Mouse (Mus musculus) myocyte (in vitro differentiated cells): ENCODE data around the gene Cwf19l2. TPM values are rescaled to one million over a fixed set of nuclear protein-coding genes. Genes with fewer than 3 reads are reported as not detected.

Experiments used
- H3K27me3 ChIP-seq: one replicate; pipeline ENCODE4 v1.6.1; 2011; ENCODE audit not compliant: control insufficient read depth, insufficient read depth, insufficient read length
- H3K36me3 ChIP-seq: one replicate; pipeline ENCODE4 v1.6.1; 2011; ENCODE audit not compliant: control insufficient read depth, insufficient read depth
- H3K4me2 ChIP-seq: one replicate; pipeline ENCODE4 v1.6.1; 2011; ENCODE audit warnings: low read depth, control low read depth
- H3K4me3 ChIP-seq: one replicate; pipeline ENCODE4 v1.5.1; 2011; ENCODE audit warnings: mild to moderate bottlenecking, control low read depth, moderate library complexity
- H3K79me2 ChIP-seq: one replicate; pipeline ENCODE4 v1.6.1; 2011; ENCODE audit not compliant: control insufficient read depth, insufficient read depth
- H3ac ChIP-seq: one replicate; pipeline ENCODE4 v1.6.1; 2011; ENCODE audit not compliant: control insufficient read depth, insufficient read length
- CEBPB ChIP-seq: IDR thresholded peaks from 2 replicates; pipeline ENCODE4 v1.6.1; 2011; ENCODE audit warnings: mild to moderate bottlenecking, moderate library complexity; ENCODE audit not compliant: poor library complexity, insufficient read depth, severe bottlenecking
- E2F4 ChIP-seq: IDR thresholded peaks from one replicate; pipeline ENCODE4 v1.6.1; 2011; ENCODE audit warnings: mild to moderate bottlenecking, control low read depth, moderate library complexity; ENCODE audit not compliant: insufficient read depth
- MAX ChIP-seq: IDR thresholded peaks from one replicate; pipeline ENCODE4 v1.6.1; 2011; ENCODE audit warnings: low read depth, mild to moderate bottlenecking, control low read depth
- MYOD1 ChIP-seq, 3 experiments: IDR thresholded peaks; one replicate each; pipeline ENCODE4 v1.6.1; 2011; ENCODE audit warnings: control low read depth in 2 of 3, low read depth in 2 of 3, mild to moderate bottlenecking in 2 of 3, moderate library complexity in 1 of 3; ENCODE audit not compliant: insufficient read length in 2 of 3, control insufficient read depth in 1 of 3
- MYOG ChIP-seq, 3 experiments: IDR thresholded peaks; one replicate each; pipeline ENCODE4 v1.6.1; 2011; ENCODE audit warnings: control low read depth in 2 of 3, low read depth in 2 of 3, mild to moderate bottlenecking in 2 of 3; ENCODE audit not compliant: insufficient read length in 2 of 3, control insufficient read depth in 1 of 3, insufficient read depth in 1 of 3
- POLR2A ChIP-seq: IDR thresholded peaks from one replicate; pipeline ENCODE4 v1.6.1; 2011; ENCODE audit warnings: low read depth, mild to moderate bottlenecking, control low read depth, moderate library complexity; ENCODE audit not compliant: insufficient read length
- POLR2AphosphoS2 ChIP-seq: IDR thresholded peaks from one replicate; pipeline ENCODE4 v1.6.1; 2011; ENCODE audit warnings: low read depth, control low read depth; ENCODE audit not compliant: insufficient read length
- REST ChIP-seq: IDR thresholded peaks from one replicate; pipeline ENCODE4 v1.6.1; 2011; ENCODE audit warnings: mild to moderate bottlenecking, control low read depth, moderate library complexity; ENCODE audit not compliant: insufficient read depth, insufficient read length
- SRF ChIP-seq: IDR thresholded peaks from one replicate; pipeline ENCODE4 v1.6.1; 2011; ENCODE audit warnings: low read depth; ENCODE audit not compliant: control insufficient read depth, insufficient read length
- TCF12 ChIP-seq: IDR thresholded peaks from one replicate; pipeline ENCODE4 v1.6.1; 2011; ENCODE audit warnings: mild to moderate bottlenecking, control low read depth; ENCODE audit not compliant: poor library complexity, insufficient read depth, severe bottlenecking
- TCF3 ChIP-seq: IDR thresholded peaks from one replicate; pipeline ENCODE4 v1.6.1; 2011; ENCODE audit warnings: low read depth, control low read depth; ENCODE audit not compliant: insufficient read length
- USF1 ChIP-seq: IDR thresholded peaks from one replicate; pipeline ENCODE4 v1.6.1; 2011; ENCODE audit warnings: low read depth, mild to moderate bottlenecking, control low read depth, moderate library complexity
- polyA plus RNA-seq: library from polyadenylated mRNA; unstranded; fragments of >200 nt; fragmentation: generic; extraction: Trizol; gene quantifications from one replicate; pipeline ENCODE4 v1.2.1, GENCODE M21; 2012; ENCODE audit warnings: missing spikeins

Cwf19l2 gene
- polyA plus RNA-seq, 1 experiment = 2.2 TPM

DNA sequence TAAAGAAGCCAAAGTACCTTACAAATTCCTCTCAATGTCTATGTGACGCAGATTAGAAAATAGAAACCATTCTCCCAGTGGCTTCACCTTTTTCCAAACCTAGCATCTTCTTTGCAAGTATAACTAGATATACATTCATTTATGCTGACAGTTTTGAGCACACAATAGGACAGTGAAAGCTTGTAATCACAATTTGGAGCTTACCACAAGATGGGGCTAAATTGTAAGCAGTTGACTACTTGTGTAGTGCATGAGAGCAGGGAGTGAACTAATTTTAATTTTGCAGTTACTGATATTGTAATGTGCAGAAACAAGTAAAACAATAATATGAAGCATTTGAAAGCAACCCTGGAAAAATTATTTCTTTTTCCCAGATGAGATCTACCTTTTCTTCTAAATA, 115.3 kb downstream of the Cwf19l2 start:
- Histone ChIP-seq H3ac (no peak overlapping the region), H3K4me3 (no peak overlapping the region), H3K27me3 (no peaks in the 10 kb centered on the region), H3K79me2 (no peaks in the 10 kb centered on the region), H3K36me3 (no peaks in the 10 kb centered on the region), H3K4me2 (no peak overlapping the region)
- TF ChIP-seq E2F4 (no peak), CEBPB (no peak), TCF12 (no peak), SRF (no peak), MYOG (IDR thresholded peaks at IDR 0.05; ENCODE audit: control insufficient read depth in 1 of 3, insufficient read depth in 1 of 3, insufficient read length in 2 of 3, low read depth in 2 of 3) (no peak), POLR2A (no peak), TCF3 (no peak)

DNA sequence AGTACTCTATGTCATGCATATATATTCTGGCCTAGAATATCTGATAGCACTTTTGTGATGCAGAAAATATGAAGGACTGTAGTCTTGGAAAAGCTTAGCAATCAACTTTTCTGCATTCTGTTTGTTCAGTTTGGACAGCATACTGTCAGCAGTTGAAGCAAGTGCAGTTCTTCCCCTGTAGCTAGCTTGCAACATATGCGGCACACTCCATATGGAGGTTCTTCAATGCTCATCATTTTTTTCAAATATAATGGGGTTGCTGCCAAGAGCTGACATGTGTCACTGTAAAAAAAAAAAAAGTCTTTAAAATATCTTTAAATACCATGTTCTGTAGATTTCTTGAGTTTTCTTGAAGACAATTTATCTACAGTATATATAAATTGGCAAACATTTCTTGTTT, 115.8 kb downstream of the Cwf19l2 start:
- no peak overlapping the region for H3K4me3 ChIP-seq
- no peaks in the 10 kb centered on the region for H3K79me2 ChIP-seq
- H3K36me3 ChIP-seq = no peaks in the 10 kb centered on the region
- no peak overlapping the region for H3K4me2 ChIP-seq
- no peaks in the 10 kb centered on the region for H3K27me3 ChIP-seq
- no peak for TF ChIP-seq CEBPB
- TF ChIP-seq POLR2A = no peak
- no peak for TF ChIP-seq TCF12
- TF ChIP-seq E2F4 = no peak
- TF ChIP-seq REST = no peak
- TF ChIP-seq TCF3 = no peak
- TF ChIP-seq SRF = no peak
- no peak for TF ChIP-seq MAX
- no peak for TF ChIP-seq MYOG (IDR thresholded peaks at IDR 0.05; ENCODE audit: control insufficient read depth in 1 of 3, insufficient read depth in 1 of 3, insufficient read length in 2 of 3, low read depth in 2 of 3)
- TF ChIP-seq POLR2AphosphoS2 = no peak
- TF ChIP-seq MYOD1 (IDR thresholded peaks at IDR 0.05; ENCODE audit: control insufficient read depth in 1 of 3, insufficient read length in 2 of 3, low read depth in 2 of 3) = no peak
- no peak for TF ChIP-seq USF1
- no peak overlapping the region for H3ac ChIP-seq

DNA sequence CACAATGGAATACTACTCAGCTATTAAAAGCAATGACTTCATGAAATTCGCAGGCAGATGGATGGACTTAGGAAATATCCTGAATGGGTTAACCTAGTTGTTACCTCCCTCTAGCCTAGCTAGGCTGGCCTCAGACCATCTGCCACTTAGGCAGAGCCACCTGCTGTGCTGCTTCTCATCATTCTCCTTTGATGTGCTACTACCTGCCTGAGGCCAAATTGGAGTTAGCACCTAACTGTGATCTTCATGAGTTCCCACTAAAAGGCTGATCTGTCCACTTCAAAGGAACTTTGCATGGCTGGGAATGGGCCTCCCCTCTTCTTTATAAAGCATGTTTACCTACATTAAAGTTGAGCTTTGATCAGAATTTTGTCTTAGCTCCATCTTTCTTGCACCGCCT, 117.6 kb downstream of the Cwf19l2 start:
- Histone ChIP-seq H3K27me3 (no peaks in the 10 kb centered on the region), H3ac (no peak overlapping the region), H3K4me2 (no peak overlapping the region), H3K36me3 (no peaks in the 10 kb centered on the region), H3K79me2 (no peaks in the 10 kb centered on the region), H3K4me3 (no peak overlapping the region)
- TF ChIP-seq MAX = no peak
- TF ChIP-seq MYOD1 (IDR thresholded peaks at IDR 0.05; ENCODE audit: control insufficient read depth in 1 of 3, insufficient read length in 2 of 3, low read depth in 2 of 3) = no peak
- TF ChIP-seq REST = no peak
- TF ChIP-seq USF1 = no peak
- no peak for TF ChIP-seq POLR2A
- no peak for TF ChIP-seq TCF3
- no peak for TF ChIP-seq E2F4
- no peak for TF ChIP-seq TCF12
- no peak for TF ChIP-seq POLR2AphosphoS2
- TF ChIP-seq SRF = no peak

Other genes starting within 250 kb of the Cwf19l2 start
- gene Alkbh8, start 68.5 kb upstream of the Cwf19l2 start, polyA plus RNA-seq = 2.2 TPM
- gene Gucy1a2, start 129.2 kb downstream of the Cwf19l2 start, polyA plus RNA-seq = not detected